Mouse (Mus musculus) layer of hippocampus, adult 6 months (tissue): ENCODE results near the gene Gm45785. TPM values are rescaled to one million over a fixed set of nuclear protein-coding genes. Genes with fewer than 3 reads are reported as not detected.

Source experiments
- long read RNA-seq, 2 experiments: library from polyadenylated mRNA; unstranded; transcript quantifications; one replicate each; pipeline ENCODE4 v2.0.0; 2019 to 2020
- polyA plus RNA-seq: library from polyadenylated mRNA; unstranded; fragments of <200 nt; fragmentation: Nextera tagmentation; gene quantifications from 2 replicates; pipeline ENCODE4 v1.2.3, GENCODE M21; 2021

Gm45785 gene
- 3.0 TPM in 1 of 2 replicates, not detected in the other for polyA plus RNA-seq
- long read RNA-seq, experiment 1, result 0 reads
- long read RNA-seq, experiment 2, result 0 reads

DNA sequence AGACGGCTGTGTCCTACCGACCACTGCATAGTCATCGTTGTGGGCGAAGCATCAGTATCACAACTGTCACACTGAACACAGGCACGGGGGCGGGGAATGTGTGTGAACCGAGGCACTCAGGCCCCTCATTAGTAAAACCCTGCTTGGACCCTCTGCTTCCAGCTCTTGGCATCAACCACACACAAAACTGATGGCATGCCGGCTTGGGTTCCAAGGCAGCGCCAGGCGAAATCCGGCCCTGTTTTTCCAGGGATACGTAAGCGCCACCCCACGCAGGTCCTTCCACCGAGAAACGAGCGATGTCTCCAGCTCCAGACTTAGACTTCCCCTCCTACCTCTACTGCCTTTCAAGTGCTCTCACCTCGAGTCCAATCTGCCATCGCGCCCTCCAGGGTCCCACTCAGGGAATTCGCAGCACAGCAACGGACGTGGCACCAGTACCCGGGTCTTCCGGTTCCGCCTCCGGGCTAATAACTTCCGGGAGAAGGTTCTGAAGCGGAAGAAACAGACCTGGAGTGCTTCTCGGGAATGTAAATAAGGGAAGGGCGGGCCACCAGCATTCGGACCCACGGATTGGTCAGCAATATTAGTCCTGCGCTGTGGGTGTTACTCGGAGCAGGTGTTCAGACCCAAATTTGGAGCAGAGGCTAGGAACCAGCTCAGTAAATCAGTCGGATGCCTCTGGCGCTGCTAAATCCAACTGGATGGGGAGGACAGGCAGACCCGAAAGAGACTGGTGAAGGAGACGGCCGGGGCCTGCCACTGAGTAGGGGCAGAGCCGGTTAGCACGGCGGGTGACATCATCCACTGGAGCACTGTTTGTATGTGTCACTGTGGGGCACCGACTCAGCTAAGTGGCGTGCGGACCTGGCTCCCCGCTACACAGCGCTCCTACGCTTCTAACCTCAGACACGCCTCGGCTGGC is at the start of gene Gm45785:
TSS of gene Gm45785 (minus strand) at position 472 of the 925 bp plus-strand sequence.

DNA sequence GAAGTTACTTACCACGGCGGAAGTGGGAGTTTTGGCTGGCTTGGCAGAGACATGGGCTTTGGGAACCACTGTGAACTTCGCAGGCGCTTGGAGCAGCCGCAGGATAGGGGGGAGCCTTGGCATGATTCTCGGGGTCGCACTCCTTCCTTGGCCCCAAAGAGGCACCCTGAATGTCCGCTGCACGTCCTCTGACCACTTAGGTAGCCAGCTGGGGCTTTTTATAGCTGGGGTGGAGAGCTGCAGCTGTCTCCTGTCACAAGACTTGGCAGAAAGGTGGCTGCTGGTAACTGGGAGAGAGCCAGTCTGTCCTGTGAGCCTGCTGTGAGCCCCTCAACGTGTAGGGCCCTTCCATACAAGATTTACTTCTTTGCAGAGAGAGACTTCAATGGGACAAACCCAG is 44.1 kb upstream of the Gm45785 start, which contains the start of gene Cox8b:
TSS of gene Cox8b (minus strand) at position 227 of the 400 bp plus-strand sequence.

DNA sequence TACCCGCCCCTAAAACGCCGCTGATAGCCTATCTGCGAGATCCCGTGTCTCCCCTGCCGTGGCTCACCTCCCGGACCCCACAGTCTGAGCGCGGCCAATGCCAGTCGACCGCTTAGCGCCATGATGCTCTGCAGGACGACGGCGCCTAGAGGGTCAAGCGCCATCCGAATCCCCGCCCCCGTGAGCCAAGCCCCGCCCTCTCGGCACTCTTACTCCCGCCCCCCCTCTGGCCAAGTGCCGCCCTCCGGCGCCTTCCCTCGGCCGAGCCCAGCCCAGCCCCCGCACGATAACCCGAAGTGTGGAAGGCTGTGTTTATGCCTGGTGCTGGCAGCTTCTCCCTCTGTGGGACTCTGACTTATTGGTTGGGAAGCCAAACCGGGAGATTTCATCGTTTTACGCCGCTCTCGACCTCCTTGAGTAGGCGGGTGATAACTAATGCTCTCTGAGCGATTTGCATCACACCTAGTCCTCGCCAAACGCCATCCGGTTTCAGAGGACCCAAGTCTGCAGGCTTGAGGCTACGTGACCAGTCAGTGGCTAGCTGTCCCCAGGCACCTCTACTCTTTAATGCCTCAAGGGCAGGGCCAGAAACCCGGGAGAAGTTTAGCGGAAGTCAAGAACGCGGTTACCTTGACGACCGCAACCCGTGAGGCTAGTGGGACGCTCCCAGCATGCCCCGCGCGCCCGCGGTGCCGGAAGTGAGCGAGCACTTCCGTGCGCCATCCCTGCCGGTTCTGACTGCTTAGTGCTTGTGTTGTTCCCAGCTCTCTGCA is 25.8 kb upstream of the Gm45785 start, which contains the start of the genes Psmd13 and Sirt3:
TSS of gene Psmd13 (plus strand) at position 273 of the 773 bp plus-strand sequence.
TSS of gene Sirt3 (minus strand) at position 614 of the 773 bp plus-strand sequence.

DNA sequence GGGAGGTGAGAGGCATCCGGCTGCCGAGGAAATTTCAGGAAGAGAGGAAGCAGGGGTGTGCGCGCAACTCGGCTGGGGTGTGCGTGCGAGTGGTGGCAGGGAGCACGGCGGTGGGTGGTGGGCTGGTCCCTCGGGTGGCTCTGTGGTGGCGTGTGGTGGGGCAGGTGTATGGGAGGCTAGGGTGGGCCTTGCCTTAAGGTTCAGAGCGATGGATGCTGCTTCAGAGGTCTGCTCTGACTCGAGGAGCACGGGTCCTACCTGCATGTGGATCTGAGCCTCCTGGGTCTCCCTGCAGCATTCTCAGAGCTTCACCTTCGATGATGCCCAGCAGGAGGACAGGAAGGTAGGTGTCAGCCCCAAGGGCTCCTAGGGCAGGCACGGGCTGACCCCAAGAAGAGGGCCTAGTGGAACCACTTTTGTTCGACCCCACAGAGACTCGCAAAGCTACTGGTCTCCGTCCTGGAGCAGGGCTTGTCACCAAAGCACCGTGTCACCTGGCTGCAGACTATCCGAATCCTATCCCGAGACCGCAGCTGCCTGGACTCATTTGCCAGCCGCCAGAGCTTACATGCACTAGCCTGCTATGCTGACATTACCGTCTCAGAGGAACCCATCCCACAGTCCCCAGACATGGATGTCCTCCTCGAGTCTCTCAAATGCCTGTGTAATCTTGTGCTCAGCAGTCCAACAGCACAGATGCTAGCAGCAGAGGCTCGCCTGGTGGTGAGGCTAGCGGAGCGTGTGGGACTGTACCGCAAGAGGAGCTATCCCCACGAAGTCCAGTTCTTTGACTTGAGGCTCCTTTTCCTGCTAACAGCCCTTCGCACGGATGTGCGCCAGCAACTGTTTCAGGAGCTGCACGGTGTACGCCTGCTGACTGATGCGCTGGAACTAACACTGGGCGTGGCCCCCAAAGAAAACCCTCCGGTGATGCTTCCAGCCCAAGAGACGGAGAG is 1.7 kb upstream of the Gm45785 start, which contains the start of gene Bet1l:
TSS of gene Bet1l (minus strand) at position 28 of the 956 bp plus-strand sequence.

DNA sequence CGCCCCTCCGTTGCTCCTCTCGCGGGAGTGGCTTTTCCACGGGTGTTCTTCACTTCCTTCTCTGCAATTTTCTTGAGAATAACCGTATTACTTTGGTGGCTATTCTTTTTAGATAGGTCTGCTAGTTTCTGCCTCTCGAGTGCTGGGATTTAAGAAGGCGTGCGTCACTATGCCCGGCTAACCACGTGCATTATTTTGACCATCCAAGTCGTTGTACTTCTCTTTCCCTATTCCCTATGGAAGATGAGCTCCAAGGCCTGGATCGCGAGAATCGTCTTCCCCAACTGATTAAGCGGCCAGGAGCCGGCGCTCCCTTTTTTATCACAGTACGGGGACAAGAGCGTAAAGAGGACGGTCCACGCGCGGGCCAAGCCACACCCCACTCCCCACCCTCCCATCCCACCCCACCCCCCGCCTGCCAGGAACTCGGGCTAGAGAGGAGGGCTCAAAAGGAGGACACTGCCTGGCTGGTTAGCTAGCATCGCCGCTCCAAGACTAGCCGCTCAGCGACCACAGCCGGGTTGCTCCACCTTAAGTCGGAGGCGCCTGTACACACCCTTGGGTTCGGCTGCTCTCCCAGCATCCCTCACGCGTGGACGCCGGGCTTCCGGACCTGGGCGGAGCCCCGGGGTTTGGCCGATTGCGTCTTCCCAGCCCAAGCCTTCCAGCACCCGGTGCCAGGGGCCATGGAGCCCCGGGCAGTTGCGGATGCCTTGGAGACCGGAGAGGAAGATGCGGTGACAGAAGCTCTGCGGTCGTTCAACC is 836 bp upstream of the Gm45785 start, which contains the start of gene Ric8a:
TSS of gene Ric8a (plus strand) at position 173 of the 765 bp plus-strand sequence.

DNA sequence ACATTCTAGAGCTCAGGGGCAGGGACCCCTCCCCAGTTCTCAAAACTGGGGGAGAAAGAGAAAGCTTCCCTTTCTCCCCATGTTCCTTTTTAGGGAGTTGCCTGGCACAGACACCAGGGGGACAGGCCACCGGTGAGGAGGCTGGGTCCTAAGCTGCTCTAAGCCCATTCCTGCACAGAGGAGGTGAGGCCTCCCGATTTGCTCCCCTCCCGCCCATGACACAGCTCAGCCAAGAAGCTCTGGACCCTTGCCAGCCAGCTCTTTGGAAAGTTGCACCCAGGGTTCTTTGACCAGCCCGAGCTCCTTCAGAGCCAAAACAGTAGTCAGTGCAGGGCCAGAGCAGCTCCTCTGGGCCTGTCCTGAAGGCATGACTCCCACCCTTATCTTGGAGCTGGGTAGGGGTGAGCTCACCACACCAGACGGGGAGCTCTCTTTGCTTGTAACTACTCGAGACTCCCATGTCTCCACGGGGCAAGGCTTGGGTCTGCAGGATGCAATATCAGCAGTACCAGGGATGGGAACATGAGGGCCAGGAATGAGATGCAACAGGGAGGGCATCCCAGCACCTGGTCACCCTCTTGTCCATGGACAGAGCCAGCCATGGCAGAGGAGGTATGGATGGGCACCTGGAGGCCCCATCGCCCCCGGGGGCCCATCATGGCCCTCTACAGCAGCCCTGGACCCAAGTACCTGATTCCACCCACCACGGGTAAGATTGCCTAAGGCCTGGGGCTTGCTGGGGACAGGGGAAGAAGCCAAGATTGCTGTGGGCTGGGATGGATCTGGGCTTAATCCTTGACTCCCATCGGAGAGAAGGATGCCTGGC is 8.2 kb downstream of the Gm45785 start, which contains the start of gene Odf3:
TSS of gene Odf3 (plus strand) at position 51 of the 826 bp plus-strand sequence.

DNA sequence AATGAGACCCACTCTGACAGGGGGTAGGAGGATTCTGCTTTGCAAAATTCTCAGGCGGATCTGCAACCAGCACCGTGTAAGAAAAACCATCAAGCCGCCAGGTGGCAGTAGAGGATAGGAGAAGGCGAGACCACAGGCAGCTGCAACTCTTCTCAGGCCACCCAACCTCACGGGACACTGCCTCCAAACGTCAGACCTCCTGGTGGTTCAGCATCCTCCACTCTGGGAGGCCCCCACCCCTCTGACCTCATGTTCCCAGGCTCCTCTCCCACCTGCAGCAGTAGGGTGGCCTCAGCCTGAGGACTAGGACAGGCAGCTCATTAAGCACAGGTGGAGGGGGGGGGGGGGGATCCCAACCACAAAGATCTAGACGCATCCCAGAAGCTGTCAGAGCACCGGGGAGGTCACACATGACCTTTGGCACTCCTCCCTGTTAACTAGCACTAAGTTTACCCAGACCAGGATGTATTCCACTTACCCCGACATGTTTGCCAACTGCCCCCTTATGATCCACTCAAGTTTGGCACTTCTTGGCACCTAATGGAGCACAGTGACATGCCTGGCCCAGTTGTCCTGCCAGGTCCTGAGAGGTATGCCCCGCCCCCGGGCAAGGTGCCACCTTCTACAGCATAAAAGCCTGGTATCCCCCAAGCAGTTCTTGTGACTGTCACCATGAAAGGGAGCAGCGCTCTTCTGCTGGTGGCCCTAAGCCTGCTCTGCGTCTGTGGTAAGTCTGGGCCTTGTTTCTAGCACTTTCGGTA is 11.0 kb downstream of the Gm45785 start, which contains the start of gene Scgb1c1:
TSS of gene Scgb1c1 (plus strand) at position 643 of the 761 bp plus-strand sequence.

DNA sequence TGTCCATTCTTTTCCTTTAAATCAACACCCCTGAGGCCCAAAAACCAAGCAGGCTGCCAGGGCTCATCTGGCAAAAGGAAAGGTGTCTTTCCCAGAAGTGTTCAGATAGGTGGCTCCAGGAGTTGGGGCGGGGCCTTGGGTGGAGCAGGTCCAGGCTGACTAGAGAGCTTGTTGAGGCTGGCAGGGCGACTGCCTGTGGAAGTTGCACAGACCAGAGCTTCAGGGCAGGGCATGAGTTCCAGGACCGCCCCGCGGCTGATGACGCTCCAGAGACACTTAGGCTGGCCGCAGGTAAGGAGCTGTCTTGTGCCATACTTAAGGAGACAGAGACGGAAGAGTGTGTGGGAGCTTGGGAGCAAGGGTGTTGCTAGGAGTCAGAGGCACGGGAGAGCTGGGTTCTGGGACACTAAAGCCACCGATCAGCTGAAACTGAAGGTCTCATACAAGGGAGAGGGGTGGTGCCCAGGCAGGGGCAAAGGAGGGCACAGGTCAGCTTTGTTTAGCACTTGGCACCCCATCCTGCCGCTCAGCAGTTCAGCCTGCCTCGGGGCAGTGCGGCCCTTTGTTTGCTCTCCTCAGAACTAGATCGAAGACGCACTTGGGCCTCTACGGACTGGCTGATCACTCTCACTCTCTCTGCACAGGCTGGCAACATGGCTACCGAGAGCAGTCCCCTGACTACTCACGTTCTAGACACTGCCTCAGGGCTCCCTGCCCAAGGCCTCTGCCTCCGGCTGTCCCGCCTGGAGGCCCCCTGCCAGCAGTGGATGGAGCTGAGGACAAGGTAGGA is 21.0 kb downstream of the Gm45785 start, which contains the start of gene Urah:
TSS of gene Urah (plus strand) at position 51 of the 790 bp plus-strand sequence.

DNA sequence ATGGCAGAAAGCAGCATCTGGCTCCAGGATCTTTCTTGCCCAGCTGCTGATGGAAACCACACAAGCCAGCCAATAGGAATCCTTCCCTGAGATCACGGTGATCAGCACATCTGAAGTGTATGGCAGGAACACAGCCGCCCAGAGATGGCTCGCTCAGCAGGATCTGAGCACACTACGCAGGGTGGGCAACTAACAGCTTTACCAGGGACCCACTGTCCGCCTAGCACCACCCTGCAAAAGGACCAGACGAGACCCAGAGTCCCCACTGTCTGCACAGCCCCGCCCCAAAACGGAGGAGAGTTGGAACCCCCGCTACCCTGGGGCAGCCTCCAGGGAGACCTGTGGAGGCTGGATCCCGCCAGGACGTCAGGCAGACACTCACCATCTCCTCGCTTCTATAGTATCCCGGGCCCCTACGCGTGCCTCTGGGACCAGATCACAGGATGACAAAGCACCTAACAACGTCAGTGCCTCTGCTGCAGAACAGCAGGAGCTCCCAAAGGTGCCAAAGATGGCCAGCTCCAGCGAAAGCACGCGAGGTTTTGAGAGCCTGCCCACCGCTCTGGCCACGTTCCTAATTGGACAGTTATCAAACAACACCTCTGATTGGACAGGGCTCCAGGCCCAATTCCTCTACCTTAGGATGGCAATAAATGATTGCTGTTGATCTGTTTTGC is 34.3 kb downstream of the Gm45785 start, which contains the start of gene Zfp941:
TSS of gene Zfp941 (minus strand) at position 526 of the 677 bp plus-strand sequence.

DNA sequence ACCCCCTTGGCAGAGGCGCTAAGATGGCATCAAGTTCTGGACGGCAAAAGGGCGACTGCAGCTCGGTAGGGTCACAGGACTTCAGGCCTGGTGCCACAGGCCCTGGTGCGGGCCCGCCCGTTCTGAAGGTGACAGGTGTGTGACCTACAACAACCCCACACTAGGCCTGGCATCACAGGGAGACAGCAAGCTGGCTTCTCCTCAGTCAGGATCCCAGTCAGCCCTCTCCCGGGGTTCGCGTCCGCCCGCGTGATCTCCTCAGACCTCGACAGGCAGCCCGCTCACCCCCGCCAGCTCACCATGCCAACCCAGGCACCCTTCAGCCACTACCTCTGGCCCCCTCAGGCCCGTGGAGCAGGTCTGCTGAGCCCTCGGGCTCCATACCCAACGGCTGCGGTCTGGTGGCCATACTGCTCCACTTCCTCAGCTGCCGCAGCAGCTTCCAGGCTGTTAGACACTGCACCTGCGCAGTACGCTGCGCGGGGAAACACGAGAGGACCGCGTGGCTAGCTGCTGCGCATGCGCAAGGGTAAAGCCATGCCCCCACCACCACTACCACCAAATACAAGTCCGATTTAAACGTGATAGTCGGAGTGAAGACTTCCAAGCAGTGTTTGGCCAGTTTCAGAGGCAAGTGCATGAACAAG is 68.6 kb downstream of the Gm45785 start, which contains the start of gene Syce1:
TSS of gene Syce1 (minus strand) at position 447 of the 647 bp plus-strand sequence.

Other genes starting within 250 kb of the Gm45785 start
- not detected in 2 replicates for gene Olfr61, start 227.4 kb downstream of the Gm45785 start, polyA plus RNA-seq
- 0.10 and 0.18 TPM in 2 replicates for gene Olfr53, start 209.9 kb downstream of the Gm45785 start, polyA plus RNA-seq
- 0.18 and 0.30 TPM in 2 replicates for gene Olfr539, start 196.4 kb downstream of the Gm45785 start, polyA plus RNA-seq
- gene Olfr45, start 174.4 kb downstream of the Gm45785 start, polyA plus RNA-seq, result not detected in 2 replicates
- gene Olfr541, start 159.1 kb downstream of the Gm45785 start, polyA plus RNA-seq, result not detected in 2 replicates
- gene Cyp2e1, start 92.6 kb downstream of the Gm45785 start, polyA plus RNA-seq, result 0.65 and 1.8 TPM in 2 replicates
- gene Syce1, start 68.5 kb downstream of the Gm45785 start, polyA plus RNA-seq, result 0.24 and 0.28 TPM in 2 replicates
- gene Zfp941, start 34.2 kb downstream of the Gm45785 start, polyA plus RNA-seq, result 7.7 and 10.6 TPM in 2 replicates
- gene Urah, start 21.3 kb downstream of the Gm45785 start, polyA plus RNA-seq, result 2.4 and 3.5 TPM in 2 replicates
- 0.82 TPM in 1 of 2 replicates, not detected in the other for gene Scgb1c1, start 10.8 kb downstream of the Gm45785 start, polyA plus RNA-seq
- not detected in 2 replicates for gene Odf3, start 8.5 kb downstream of the Gm45785 start, polyA plus RNA-seq
- gene Ric8a, start 626 bp upstream of the Gm45785 start, polyA plus RNA-seq, result 52.9 and 59.6 TPM in 2 replicates
- 72.6 and 88.5 TPM in 2 replicates for gene Bet1l, start 1.2 kb upstream of the Gm45785 start, polyA plus RNA-seq
- gene Psmd13, start 25.6 kb upstream of the Gm45785 start, polyA plus RNA-seq, result 96.9 and 105 TPM in 2 replicates
- 114 and 117 TPM in 2 replicates for gene Sirt3, start 26.0 kb upstream of the Gm45785 start, polyA plus RNA-seq
- gene Cox8b, start 44.1 kb upstream of the Gm45785 start, polyA plus RNA-seq, result 2.6 and 126 TPM in 2 replicates
- gene Nlrp6, start 64.6 kb upstream of the Gm45785 start, polyA plus RNA-seq, result 0.16 and 0.31 TPM in 2 replicates
- 1.6 and 2.2 TPM in 2 replicates for gene Pgghg, start 85.1 kb upstream of the Gm45785 start, polyA plus RNA-seq
- gene Ifitm5, start 94.0 kb upstream of the Gm45785 start, polyA plus RNA-seq, result not detected in 2 replicates
- gene Gm45717, start 99.6 kb upstream of the Gm45785 start, polyA plus RNA-seq, result not detected in 2 replicates
- gene Ifitm2, start 99.7 kb upstream of the Gm45785 start, polyA plus RNA-seq, result 51.2 and 53.5 TPM in 2 replicates
- 4.4 and 5.5 TPM in 2 replicates for gene Ifitm1, start 110.9 kb upstream of the Gm45785 start, polyA plus RNA-seq
- 59.4 and 78.8 TPM in 2 replicates for gene Ifitm3, start 154.4 kb upstream of the Gm45785 start, polyA plus RNA-seq
- 0.31 TPM in 1 of 2 replicates, not detected in the other for gene Ifitm6, start 161.6 kb upstream of the Gm45785 start, polyA plus RNA-seq
- not detected in 2 replicates for gene Gm17387, start 172.8 kb upstream of the Gm45785 start, polyA plus RNA-seq
- 16.5 and 19.8 TPM in 2 replicates for gene B4galnt4, start 204.8 kb upstream of the Gm45785 start, polyA plus RNA-seq
- gene Pkp3, start 221.9 kb upstream of the Gm45785 start, polyA plus RNA-seq, result 0.25 and 0.46 TPM in 2 replicates
- gene Sigirr, start 244.2 kb upstream of the Gm45785 start, polyA plus RNA-seq, result 1.5 and 1.6 TPM in 2 replicates